Mouse (Mus musculus) ES-Bruce4 (cell line): ENCODE results near the gene Scgb1a1.

ENCODE experiments used
- EP300 ChIP-seq: IDR thresholded peaks from 2 replicates; pipeline ENCODE4 v1.6.1; 2011; ENCODE audit warnings: low read depth, low read length; ENCODE audit not compliant: insufficient read depth
- POLR2A ChIP-seq: IDR thresholded peaks from one replicate; pipeline ENCODE4 v1.8.1; 2011; ENCODE audit warnings: low read length; ENCODE audit not compliant: insufficient read depth

DNA sequence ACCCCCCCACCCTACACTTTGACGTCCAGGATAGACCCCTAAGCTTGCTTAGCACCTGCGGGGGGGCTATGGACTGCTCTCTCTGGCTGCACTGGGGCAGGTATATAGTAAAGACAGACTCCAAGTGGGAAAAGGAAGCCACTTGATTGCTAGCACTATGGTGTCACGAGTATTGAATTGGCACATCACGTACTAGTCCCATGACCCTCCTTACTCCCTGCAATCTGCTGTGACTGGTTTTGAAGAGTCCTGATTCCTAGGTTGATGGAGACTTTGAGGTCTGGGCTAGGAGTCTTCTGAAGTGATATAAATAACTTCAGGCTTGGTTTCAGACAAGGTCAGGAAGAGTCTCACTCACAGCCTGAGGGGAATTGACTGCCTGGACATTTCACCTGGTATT is 2.4 kb upstream of the Scgb1a1 start:
- no peak for TF ChIP-seq EP300
- TF ChIP-seq POLR2A: no peak
